Mouse (Mus musculus): ENCODE results near the gene Rtp2. TPM values are rescaled to one million over a fixed set of nuclear protein-coding genes. Genes with fewer than 3 reads are reported as not detected.

Gene Rtp2
- polyA plus RNA-seq, 1 experiment from 2014 or later = not detected

DNA sequence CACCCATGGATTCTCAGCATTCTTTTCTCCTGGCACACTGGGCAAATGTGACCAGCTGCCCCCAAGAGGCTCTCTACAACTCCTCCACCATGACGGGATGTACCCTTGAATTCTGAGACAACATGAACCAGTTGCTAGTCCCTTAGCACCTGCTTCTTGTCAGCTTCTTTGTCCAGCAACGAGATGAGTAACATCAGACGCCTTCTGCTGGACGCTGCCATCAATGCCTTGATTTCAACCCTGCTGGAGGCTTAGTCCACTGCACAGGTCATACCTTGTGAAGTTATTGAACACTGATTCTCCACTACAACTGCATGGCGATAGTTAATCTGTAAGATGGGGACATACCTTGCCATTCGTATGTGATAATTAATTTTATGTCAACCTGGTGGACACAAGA is 15.5 kb upstream of the Rtp2 start:
- Histone ChIP-seq H3K4me2 (ENCODE audit: low read length) (no peak overlapping the region), H3K4me3 (ENCODE audit: control insufficient read depth in 1 of 2, insufficient read depth in 1 of 2, low read depth in 1 of 2, low read length in 2 of 2) (no peak overlapping the region), H3K36me3 (ENCODE audit: control insufficient read depth, insufficient read depth, low read length) (no peaks in the 10 kb centered on the region), H3K27ac (replicated peaks in 1 of 2; ENCODE audit: control insufficient read depth in 1 of 2, insufficient read depth in 1 of 2, low read depth in 2 of 2, low read length in 2 of 2) (no peak overlapping the region), H3K9me3 (ENCODE audit: control insufficient read depth, low read length) (no peaks in the 10 kb centered on the region), H3K9ac (ENCODE audit: low read length) (no peak overlapping the region), H3K27me3 (ENCODE audit: control insufficient read depth, insufficient read depth, low read length) (no peaks in the 10 kb centered on the region), H3K4me1 (ENCODE audit: control insufficient read depth in 2 of 2, insufficient read depth in 2 of 2, low read length in 2 of 2) (no peaks in the 10 kb centered on the region)
- WGBS = 79% methylated on average over 6 of the region's 6 CpGs
- ATAC-seq (ENCODE audit: insufficient number of reproducible peaks, insufficient read depth, low FRiP score, low read depth) = no peak

DNA sequence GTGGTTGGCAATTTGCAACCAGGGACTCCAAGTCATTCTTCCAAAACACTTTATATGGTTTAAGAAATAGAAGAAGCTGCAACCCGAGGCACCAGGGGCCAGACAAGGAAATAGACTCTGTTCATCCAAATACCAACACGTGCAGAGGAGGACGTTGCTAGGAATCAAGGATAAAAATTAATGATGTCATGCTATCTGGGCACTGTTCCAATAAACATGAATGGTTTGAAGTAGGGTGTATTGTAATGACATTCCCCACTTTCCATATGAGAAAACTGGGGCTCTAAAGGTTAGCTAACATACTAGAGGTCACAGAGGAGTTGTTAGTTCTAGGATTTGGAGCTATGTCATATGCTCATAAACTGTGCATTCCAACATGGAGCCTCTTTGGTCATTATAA is 12.6 kb upstream of the Rtp2 start:
- Histone ChIP-seq H3K36me3 (ENCODE audit: control insufficient read depth, insufficient read depth, low read length) (no peaks in the 10 kb centered on the region), H3K4me2 (ENCODE audit: low read length) (no peak overlapping the region), H3K9ac (ENCODE audit: low read length) (no peak overlapping the region), H3K27me3 (ENCODE audit: control insufficient read depth, insufficient read depth, low read length) (no peaks in the 10 kb centered on the region), H3K4me3 (ENCODE audit: control insufficient read depth in 1 of 2, insufficient read depth in 1 of 2, low read depth in 1 of 2, low read length in 2 of 2) (no peak overlapping the region), H3K9me3 (ENCODE audit: control insufficient read depth, low read length) (no peaks in the 10 kb centered on the region), H3K27ac (replicated peaks in 1 of 2; ENCODE audit: control insufficient read depth in 1 of 2, insufficient read depth in 1 of 2, low read depth in 2 of 2, low read length in 2 of 2) (no peak overlapping the region), H3K4me1 (ENCODE audit: control insufficient read depth in 2 of 2, insufficient read depth in 2 of 2, low read length in 2 of 2) (no peaks in the 10 kb centered on the region)
- 12% methylated on average over 3 of the region's 3 CpGs for WGBS
- ATAC-seq (ENCODE audit: insufficient number of reproducible peaks, insufficient read depth, low FRiP score, low read depth) = no peak

DNA sequence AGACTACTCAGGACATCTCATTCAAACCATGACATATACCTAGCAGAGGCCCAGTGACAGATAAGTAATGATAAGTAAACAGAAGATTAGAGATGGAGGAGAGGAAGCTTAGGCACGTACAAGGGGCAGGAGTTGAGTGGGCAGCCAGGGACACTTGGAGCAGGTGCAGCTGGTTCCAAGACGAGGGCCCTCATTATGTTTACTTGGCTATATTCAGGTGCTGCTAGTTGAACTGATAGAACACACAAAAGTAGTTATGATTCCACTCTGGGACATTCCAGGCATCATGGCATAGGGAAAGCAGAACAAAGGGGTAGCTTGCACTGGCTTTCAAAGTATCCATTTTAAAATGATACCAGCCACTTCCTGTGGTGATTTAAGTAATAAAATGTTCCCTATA is 2.2 kb upstream of the Rtp2 start:
- H3K4me3 ChIP-seq (ENCODE audit: control insufficient read depth in 1 of 2, insufficient read depth in 1 of 2, low read depth in 1 of 2, low read length in 2 of 2) = no peak overlapping the region
- no peak overlapping the region for H3K9ac ChIP-seq (ENCODE audit: low read length)
- H3K27me3 ChIP-seq (ENCODE audit: control insufficient read depth, insufficient read depth, low read length) = no peaks in the 10 kb centered on the region
- H3K36me3 ChIP-seq (ENCODE audit: control insufficient read depth, insufficient read depth, low read length) = no peaks in the 10 kb centered on the region
- no peak for ATAC-seq (ENCODE audit: insufficient number of reproducible peaks, insufficient read depth, low FRiP score, low read depth)
- no peak overlapping the region for H3K27ac ChIP-seq (replicated peaks in 1 of 2; ENCODE audit: control insufficient read depth in 1 of 2, insufficient read depth in 1 of 2, low read depth in 2 of 2, low read length in 2 of 2)
- H3K9me3 ChIP-seq (ENCODE audit: control insufficient read depth, low read length) = no peaks in the 10 kb centered on the region
- H3K4me1 ChIP-seq (ENCODE audit: control insufficient read depth in 2 of 2, insufficient read depth in 2 of 2, low read length in 2 of 2) = peaks cover 0 to 6% of the 10 kb centered on the region in 2 experiments; a peak in 1 of 4 replicates
- WGBS = 60% methylated on average over 2 of the region's 2 CpGs
- H3K4me2 ChIP-seq (ENCODE audit: low read length) = no peak overlapping the region

DNA sequence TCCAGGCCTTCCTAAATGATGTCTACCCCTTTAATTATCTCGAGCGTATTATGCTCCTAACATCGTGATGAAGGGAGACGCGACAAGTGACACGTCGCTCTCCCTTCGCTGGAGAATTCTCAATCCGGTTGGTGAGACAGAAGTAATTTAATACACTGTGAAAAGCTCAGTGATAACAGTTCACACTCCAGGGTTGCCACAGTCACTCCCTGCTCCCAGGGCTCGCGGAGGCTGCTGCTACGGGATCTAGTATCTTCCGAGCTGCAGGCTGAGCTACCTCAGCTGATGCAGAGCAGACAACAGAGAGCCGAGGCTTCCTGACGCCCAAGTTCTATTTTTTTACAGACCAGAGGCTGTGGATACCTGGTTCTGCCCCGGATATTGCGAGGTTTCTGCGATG is 919 bp downstream of the Rtp2 start:
- no peak overlapping the region for H3K9ac ChIP-seq (ENCODE audit: low read length)
- no peaks in the 10 kb centered on the region for H3K27me3 ChIP-seq (ENCODE audit: control insufficient read depth, insufficient read depth, low read length)
- no peak overlapping the region for H3K27ac ChIP-seq (replicated peaks in 1 of 2; ENCODE audit: control insufficient read depth in 1 of 2, insufficient read depth in 1 of 2, low read depth in 2 of 2, low read length in 2 of 2)
- H3K4me1 ChIP-seq (ENCODE audit: control insufficient read depth in 2 of 2, insufficient read depth in 2 of 2, low read length in 2 of 2) = peaks cover 0 to 6% of the 10 kb centered on the region in 2 experiments; a peak in 1 of 4 replicates
- H3K9me3 ChIP-seq (ENCODE audit: control insufficient read depth, low read length) = no peaks in the 10 kb centered on the region
- peak overlapping the region; percentile 52 for H3K4me2 ChIP-seq (ENCODE audit: low read length)
- ATAC-seq (ENCODE audit: insufficient number of reproducible peaks, insufficient read depth, low FRiP score, low read depth) = no peak
- peak overlapping the region; percentile 17 to 20 for H3K4me3 ChIP-seq (ENCODE audit: control insufficient read depth in 1 of 2, insufficient read depth in 1 of 2, low read depth in 1 of 2, low read length in 2 of 2)
- WGBS = 25% methylated on average over 18 of the region's 18 CpGs
- no peaks in the 10 kb centered on the region for H3K36me3 ChIP-seq (ENCODE audit: control insufficient read depth, insufficient read depth, low read length)

DNA sequence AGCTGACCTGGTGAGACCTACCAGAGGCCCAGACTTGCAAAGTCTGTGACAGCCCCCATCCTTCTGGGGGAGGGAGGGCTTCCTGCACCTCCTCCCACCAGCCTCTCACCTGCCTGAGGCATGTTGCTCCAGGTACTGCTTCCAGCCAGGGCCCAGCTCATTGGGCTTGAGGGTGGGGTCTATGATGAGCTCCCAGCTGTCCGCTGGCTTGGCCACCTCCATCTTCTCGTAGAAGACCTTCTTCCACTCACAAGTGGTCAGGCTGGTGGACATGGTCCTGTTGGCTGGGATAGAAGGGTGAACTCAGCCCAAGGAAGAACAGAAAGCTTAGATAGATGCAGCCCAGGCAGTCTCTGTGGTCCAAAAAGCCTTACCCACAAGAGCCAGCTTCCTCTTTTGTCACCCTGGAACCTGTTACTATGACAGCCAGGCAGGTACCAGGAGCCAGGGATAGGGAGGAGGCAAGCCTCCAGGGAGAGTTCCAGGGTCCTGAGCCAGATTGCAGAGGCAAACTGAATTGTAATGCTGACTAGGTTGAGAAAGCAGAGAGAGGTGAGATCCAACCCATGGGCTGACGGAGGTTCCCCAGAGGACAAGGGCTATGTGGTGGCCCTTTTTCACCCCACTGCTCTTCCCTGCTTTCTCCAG is 1.6 kb downstream of the Rtp2 start:
- WGBS = 77% methylated on average over 3 of the region's 3 CpGs
- ATAC-seq (ENCODE audit: insufficient number of reproducible peaks, insufficient read depth, low FRiP score, low read depth) = no peak
- no peak overlapping the region for H3K9ac ChIP-seq (ENCODE audit: low read length)
- H3K27me3 ChIP-seq (ENCODE audit: control insufficient read depth, insufficient read depth, low read length) = no peaks in the 10 kb centered on the region
- no peaks in the 10 kb centered on the region for H3K9me3 ChIP-seq (ENCODE audit: control insufficient read depth, low read length)
- H3K4me1 ChIP-seq (ENCODE audit: control insufficient read depth in 2 of 2, insufficient read depth in 2 of 2, low read length in 2 of 2) = peaks cover 0 to 6% of the 10 kb centered on the region in 2 experiments; a peak in 1 of 4 replicates
- H3K36me3 ChIP-seq (ENCODE audit: control insufficient read depth, insufficient read depth, low read length) = no peaks in the 10 kb centered on the region
- H3K4me2 ChIP-seq (ENCODE audit: low read length) = no peak overlapping the region; the same call in 1 of the 2 replicates
- H3K4me3 ChIP-seq (ENCODE audit: control insufficient read depth in 1 of 2, insufficient read depth in 1 of 2, low read depth in 1 of 2, low read length in 2 of 2) = no peak overlapping the region
- no peak overlapping the region for H3K27ac ChIP-seq (replicated peaks in 1 of 2; ENCODE audit: control insufficient read depth in 1 of 2, insufficient read depth in 1 of 2, low read depth in 2 of 2, low read length in 2 of 2)

DNA sequence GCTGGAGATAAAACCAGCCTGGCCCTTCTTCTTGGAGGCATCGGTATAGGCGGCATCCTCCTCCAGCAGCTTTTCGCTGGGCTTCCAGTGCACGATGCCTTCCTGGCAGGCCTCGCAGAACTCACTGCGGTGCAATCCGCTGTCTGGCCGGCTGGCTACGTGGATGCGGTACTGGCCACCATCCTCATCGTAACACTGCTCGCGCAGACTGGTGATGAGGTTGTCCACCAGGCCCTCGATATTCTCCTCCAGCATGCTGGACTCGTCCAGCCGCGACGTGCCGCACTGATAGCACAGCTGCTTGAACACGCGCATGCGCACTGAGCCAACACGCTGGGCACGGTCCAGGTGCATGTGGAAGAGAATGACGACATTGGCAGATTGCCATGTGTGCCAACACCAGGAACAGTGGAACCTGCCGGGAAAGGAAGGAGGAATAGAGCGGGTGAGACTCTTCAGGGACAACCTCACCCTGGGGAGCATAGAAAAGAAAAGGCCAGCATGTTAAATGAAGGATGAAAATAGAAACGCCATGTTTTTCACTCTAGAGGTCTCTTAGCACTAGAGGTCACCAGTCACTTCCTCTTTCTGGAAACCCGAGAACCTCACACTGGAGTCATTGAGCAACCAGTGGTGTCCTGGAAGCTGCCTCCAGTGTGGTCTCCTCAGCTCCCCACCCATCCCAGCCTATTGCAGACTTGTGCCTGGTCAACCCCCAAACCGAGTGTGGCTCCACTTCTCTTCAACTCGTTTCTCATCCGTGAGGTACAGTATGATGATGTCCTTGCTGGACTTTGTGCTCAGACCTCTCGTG is 4.7 kb downstream of the Rtp2 start:
- H3K27ac ChIP-seq (replicated peaks in 1 of 2; ENCODE audit: control insufficient read depth in 1 of 2, insufficient read depth in 1 of 2, low read depth in 2 of 2, low read length in 2 of 2) = no peak overlapping the region
- no peaks in the 10 kb centered on the region for H3K9me3 ChIP-seq (ENCODE audit: control insufficient read depth, low read length)
- H3K9ac ChIP-seq (ENCODE audit: low read length) = no peak overlapping the region
- H3K4me2 ChIP-seq (ENCODE audit: low read length) = no peak overlapping the region
- no peak for ATAC-seq (ENCODE audit: insufficient number of reproducible peaks, insufficient read depth, low FRiP score, low read depth)
- no peaks in the 10 kb centered on the region for H3K27me3 ChIP-seq (ENCODE audit: control insufficient read depth, insufficient read depth, low read length)
- no peak overlapping the region for H3K4me3 ChIP-seq (ENCODE audit: control insufficient read depth in 1 of 2, insufficient read depth in 1 of 2, low read depth in 1 of 2, low read length in 2 of 2)
- H3K36me3 ChIP-seq (ENCODE audit: control insufficient read depth, insufficient read depth, low read length) = no peaks in the 10 kb centered on the region
- 87% methylated on average over 33 of the region's 33 CpGs for WGBS
- peaks cover 0 to 6% of the 10 kb centered on the region in 2 experiments; a peak in 1 of 4 replicates for H3K4me1 ChIP-seq (ENCODE audit: control insufficient read depth in 2 of 2, insufficient read depth in 2 of 2, low read length in 2 of 2)

DNA sequence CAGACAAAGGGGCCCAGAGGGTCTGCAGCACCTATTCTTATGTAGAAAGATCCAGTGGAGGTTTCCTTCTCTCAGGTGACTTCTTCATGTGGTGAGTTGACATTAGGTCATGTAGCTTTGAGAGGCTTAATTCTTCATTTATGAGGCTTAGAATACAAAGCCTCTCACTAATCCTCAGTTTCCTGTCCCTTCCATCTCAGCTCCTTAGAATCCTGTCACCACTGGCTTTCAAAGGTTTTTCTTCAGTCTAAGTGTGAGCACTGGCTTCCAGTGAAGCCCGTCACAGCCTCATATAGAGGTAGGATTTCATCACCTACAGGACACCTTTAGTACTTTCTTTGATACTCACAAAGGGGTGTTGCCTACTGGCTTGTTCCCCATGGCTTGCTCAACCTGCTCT is 9.3 kb downstream of the Rtp2 start:
- 65% methylated on average over 1 of the region's 1 CpGs for WGBS
- H3K4me2 ChIP-seq (ENCODE audit: low read length) = no peak overlapping the region
- no peaks in the 10 kb centered on the region for H3K4me1 ChIP-seq (ENCODE audit: control insufficient read depth in 2 of 2, insufficient read depth in 2 of 2, low read length in 2 of 2)
- no peak overlapping the region for H3K9ac ChIP-seq (ENCODE audit: low read length)
- H3K9me3 ChIP-seq (ENCODE audit: control insufficient read depth, low read length) = no peaks in the 10 kb centered on the region
- no peaks in the 10 kb centered on the region for H3K27me3 ChIP-seq (ENCODE audit: control insufficient read depth, insufficient read depth, low read length)
- H3K4me3 ChIP-seq (ENCODE audit: control insufficient read depth in 1 of 2, insufficient read depth in 1 of 2, low read depth in 1 of 2, low read length in 2 of 2) = no peak overlapping the region
- ATAC-seq (ENCODE audit: insufficient number of reproducible peaks, insufficient read depth, low FRiP score, low read depth) = no peak
- H3K27ac ChIP-seq (replicated peaks in 1 of 2; ENCODE audit: control insufficient read depth in 1 of 2, insufficient read depth in 1 of 2, low read depth in 2 of 2, low read length in 2 of 2) = no peak overlapping the region
- no peaks in the 10 kb centered on the region for H3K36me3 ChIP-seq (ENCODE audit: control insufficient read depth, insufficient read depth, low read length)

Data from heart, embryonic 14.5 days (tissue).